Mouse (Mus musculus): ENCODE measurements around the gene Wdr60.

GRCm38 (mm10) chr12:116276961-116277360, 14.1 kb upstream of the Wdr60 start:
- TF ChIP-seq POLR2A (IDR thresholded peaks at IDR 0.05; ENCODE audit: low read depth, low read length) (no peak), ZNF384 (IDR thresholded peaks at IDR 0.05; ENCODE audit: low read depth, low read length) (no peak), POLR2AphosphoS2 (IDR thresholded peaks at IDR 0.05; ENCODE audit: low read depth, low read length) (no peak), CTCF (conservative IDR thresholded peaks at IDR 0.05 in 1 of 2, IDR thresholded peaks at IDR 0.05 in 1 of 2; ENCODE audit: low read depth in 2 of 2, low read length in 2 of 2) (no peak), NELFE (IDR thresholded peaks at IDR 0.05; ENCODE audit: low read depth, low read length) (no peak), MEF2A (IDR thresholded peaks at IDR 0.05; ENCODE audit: borderline replicate concordance, low read depth, low read length) (no peak), RCOR1 (conservative IDR thresholded peaks at IDR 0.05; ENCODE audit: low read depth, low read length) (no peak), JUND (conservative IDR thresholded peaks at IDR 0.05; ENCODE audit: low read depth, low read length) (no peak)

Data from CH12.LX (cell line).